Mouse (Mus musculus) cerebral cortex, adult 2 months (tissue): Measurements from ENCODE around the gene Ntn3.

Source experiments
- WGBS: fragments of 180-500 bp; shearing (Covaris S2); methylation state at CpG from one replicate; pipeline ENCODE4 v1.1.7; 2018; 5-methylcytosine and 5-hydroxymethylcytosine counted together

Gene Ntn3

DNA sequence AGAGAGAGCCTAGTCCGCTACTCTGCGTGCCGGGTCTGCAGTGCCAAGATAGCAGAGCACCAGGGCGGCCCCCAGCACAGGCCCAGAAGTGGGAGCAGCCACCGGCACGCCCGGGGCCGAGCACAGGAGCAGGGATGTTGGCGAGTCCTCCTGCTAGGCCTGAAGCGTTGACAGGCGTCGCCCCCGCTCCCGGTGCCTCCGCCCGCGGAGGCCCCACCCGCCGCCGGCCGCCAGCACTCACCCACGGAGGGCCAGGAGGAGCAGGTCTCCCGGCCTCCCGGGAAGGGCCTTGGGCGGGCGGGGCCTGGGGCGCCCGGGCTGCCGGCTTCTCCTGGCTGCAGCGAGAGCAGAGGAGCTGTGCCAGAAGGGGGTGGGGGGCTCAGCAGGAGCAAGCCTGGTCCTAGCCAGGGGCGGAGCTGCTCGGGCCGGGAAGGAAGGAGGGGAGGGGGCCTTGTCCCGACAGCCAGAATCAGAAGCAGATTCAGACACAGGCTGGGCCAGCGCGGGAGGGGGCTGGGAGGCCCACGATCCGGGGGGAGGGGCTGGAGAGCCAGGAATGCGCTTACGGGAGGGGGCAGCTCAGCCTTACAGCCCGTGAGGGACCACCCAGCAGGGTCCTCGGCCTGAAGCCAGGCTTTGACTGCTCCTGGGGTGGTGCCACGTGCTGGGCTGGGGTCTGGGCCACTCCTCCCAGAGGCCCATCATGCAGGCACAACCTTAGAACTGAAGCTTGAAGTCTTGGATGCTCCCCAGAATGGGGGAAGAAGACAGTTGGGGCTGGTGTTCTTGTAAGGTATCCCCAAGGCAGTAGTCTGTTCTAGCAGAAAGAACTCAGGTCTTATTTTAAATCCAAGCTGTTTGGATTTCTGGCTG, at the start of gene Ntn3:
Ntn3 (minus strand) TSS at position 489 of the 873 bp plus-strand sequence.
- 2% methylated on average over 43 of the region's 43 CpGs for WGBS

DNA sequence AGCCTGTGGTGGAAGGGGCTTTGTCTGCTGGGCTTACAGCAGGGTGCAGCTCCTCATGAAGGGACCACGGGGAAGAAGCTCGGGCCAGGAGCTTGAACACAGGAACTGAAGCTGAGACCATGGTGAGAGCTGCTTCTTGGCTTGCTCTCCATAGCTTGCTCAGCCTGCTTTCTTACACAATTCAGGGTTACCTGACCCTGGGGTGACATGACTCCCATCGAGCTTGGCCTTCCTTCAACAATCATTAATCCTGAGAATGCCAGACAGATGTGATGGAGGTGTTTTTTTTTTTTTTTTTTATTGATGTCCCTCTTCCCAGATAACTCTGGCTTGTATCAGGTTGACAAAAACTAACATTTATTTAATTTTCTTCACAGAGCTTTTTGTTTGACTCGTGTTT, 49.6 kb upstream of the Ntn3 start:
- 77% methylated on average over 4 of the region's 4 CpGs for WGBS

DNA sequence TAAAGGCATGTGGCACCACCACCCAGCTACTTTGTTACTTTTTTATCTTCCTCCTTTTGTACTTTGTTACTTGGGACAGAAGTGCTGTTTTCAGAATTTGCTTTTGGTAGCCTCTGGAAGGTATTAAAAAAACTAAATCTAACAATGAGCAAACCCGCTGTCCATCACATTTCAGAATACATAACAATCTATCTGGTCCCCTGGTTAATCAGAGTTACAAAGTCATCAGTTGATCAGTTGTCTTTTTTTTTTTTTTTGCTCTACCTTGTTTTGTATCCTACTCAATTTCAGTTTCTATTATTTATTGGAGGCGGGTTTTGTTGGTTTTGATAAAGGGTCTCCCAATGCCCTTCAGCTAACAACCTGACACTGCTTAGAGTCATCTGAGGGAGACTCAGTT, 43.0 kb upstream of the Ntn3 start:
- WGBS, result 97% methylated on average over 2 of the region's 2 CpGs

DNA sequence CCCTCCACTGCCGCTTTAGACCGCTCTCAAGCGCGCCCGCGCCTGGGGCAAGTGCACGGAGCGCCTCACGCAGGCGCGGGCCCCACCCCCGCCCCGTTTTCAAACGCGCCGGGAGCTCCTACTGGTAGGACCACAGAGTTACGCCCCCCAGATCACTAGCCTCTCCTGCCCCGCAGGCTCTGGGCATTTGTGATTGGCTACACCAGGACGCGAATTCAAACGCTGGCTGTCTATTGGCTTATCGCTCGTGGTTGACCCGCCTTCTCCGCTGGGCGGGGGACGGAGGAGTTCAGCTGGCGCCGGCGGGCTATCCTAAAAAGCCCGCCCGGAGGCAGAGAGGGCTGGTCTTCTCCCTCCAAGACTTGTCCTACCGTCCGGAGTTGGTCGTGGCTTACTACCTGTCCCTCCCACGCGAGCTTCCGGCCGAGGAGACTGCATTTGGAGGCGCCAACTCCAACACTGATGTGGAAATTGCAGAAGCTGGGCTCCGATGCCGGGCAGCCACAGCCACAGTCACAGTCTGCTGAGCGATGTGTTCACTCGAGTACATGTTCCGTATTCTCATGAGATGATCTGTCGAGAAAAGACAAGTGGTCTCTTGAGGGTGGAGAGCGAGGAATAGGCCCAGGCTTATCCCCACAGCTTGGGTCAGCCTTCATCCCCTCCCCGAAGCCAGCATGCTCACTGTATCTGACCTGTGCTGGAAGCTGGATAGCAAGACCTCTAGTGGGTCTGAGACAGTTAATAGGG, 42.2 kb upstream of the Ntn3 start, which contains the start of gene Ccnf:
Ccnf (minus strand) TSS at position 165 of the 750 bp plus-strand sequence.
- under 1% methylated on average over 48 of the region's 48 CpGs for WGBS

DNA sequence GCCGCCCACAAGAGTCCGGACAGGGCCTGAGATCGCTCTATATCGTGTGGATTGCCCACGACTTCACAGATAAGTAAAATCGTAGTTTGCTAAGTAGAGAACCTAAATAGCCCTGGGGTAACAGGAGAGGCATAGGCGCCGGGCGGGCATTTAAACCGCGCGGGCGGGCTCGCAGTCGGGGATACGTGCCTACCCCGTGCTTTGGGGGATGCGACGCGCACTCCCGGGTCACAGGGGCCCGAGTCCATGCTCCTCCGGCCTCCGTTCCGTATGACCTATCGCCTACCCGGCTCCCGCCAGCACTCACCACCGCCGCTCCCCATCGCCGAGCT, 41.6 kb upstream of the Ntn3 start:
- under 1% methylated on average over 32 of the region's 32 CpGs for WGBS

DNA sequence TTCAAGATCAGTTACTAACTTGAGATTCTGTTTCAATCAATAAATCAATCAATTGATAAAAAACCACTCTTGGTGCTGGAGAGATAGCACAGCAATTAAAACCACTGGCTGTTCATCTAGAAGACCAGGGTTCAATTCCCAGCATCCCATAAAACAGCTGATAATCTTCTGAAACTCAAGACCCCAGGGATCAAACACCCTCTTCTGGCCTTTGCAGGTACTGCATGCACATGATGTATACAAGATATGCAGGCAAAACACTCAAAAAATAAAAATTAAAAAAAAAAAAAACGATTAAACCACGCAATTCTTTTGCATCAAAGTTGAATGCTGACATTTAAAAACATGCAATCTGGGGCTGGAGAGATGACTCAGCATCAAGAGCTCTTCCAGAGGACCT, 39.3 kb upstream of the Ntn3 start:
- WGBS, result 95% methylated on average over 2 of the region's 2 CpGs

DNA sequence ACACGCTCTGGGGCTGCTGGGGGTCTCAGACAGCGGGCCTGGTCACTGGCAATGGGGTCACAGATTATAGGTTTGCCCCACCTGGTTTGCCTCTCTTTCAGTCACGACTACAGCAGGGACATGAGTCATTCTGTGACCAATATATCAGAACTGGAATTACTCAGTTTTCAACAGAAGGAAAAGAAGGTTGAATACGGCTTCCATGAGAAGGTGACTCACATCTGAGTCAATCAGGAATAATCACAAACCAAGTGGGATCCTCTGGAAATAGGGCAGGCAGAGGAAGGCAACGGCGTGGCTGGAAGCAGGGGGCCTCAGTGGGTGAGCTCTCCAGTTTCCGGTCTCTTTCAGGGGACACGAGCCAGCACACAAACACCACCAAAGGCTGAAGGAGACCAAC, 34.7 kb upstream of the Ntn3 start:
- WGBS, result 57% methylated on average over 8 of the region's 8 CpGs

DNA sequence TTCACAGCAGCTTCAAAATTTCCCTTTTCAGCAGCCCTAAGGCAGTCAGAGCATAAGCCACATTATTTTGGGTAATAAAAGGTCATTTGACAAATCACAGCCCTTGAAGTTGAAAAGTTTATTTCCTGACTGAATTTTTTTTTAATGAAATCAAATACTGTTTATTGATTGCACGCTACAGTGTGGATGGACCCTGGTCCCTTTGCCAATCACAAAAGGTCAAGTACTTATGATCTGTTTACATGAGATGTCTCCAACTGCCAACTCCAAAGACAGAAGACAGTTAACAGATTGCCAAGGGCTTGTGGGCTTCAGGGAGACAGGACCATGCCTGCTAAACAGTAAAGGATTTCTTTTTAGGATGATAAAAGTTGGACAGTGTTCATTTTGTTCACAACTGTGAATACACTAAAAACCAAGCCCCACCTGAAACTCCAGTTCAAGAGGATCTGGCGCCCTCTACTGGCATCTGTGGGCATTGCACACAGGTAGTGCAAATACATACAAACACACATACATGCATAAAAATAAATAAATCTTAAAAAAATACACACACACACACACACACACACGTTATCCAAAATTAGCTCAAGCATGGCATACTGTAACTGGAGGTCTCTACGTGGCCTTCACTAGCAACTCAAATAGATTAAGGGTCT, 34.1 kb upstream of the Ntn3 start:
- 85% methylated on average over 4 of the region's 4 CpGs for WGBS

DNA sequence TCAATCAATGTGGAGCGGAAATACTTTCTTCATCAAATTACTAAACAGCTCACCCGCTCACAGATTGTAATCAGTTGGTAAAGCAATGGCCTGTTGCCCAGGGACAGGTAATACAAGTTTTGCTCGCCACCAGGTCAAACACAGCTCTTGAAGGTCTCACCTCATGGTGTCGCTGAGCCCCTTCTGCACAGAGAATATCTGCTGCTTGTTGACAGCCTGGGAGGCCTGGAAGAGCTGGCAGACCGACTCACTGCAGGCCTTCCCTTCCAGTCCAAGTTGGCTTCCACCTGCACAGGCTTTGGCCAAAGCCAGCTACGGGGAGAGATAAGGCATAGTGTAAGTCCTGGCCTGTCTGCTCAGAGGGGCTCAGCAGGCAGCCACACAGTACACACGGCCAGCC, 27.6 kb upstream of the Ntn3 start:
- 93% methylated on average over 7 of the region's 7 CpGs for WGBS

DNA sequence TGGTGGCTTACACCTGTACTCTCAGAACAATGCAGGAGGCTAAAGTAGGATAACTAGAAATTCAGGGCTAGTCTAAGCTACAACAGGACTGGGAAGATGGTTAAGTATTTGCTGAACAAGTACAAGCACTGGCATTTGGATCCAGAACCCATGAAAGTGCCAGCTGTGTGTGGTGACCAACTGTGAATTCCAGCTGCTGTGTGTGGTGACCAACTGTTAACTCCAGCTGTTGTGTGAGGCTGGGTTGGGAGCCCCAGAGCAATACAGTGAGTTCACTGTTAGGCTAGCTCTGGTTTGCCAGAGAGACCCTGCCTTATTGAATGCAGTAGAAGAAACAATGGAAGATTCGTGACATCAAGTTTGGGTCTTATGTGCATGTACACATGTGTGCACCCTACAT, 27.1 kb upstream of the Ntn3 start:
- WGBS, result 90% methylated on average over 1 of the region's 1 CpGs

DNA sequence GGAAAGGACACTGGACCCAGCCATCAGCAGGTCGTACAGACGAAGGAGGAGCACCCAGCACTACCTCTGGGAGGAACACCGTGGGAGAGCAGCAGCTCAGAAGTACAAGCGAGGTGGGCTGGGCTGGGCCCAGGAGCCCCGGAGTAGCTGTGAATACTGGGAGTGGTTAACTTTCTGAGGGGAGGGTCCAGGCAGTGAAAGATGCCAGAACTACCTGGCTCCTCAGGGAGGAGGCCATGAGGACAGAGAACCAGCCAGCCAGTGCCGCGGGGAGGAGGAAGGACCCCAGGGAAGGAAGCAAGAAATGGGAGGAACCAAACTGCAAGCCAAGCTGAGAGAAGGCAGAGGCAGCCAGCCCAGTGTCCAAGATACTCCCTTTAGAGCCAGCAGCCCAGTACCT, 18.6 kb upstream of the Ntn3 start:
- WGBS, result 91% methylated on average over 7 of the region's 7 CpGs

DNA sequence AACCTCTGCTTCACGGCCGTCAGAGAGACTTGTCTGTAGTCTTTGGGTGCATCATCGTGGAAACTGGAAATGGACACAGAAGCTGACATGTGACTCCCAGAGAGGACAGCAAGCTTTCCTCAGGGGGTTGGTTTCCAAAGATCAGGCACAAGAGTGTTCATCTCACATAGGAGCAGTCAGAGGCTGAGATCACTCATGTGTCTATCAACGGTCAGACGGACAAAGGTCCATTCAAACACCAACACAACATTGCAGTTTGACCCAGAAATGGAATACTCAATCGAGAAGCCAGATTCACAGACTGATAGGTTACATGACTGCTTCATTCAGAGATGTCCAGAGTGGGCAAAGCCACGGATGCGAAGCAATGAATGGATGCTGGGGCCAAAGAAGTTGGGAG, 17.4 kb upstream of the Ntn3 start:
- 81% methylated on average over 8 of the region's 8 CpGs for whole genome bisulfite sequencing

DNA sequence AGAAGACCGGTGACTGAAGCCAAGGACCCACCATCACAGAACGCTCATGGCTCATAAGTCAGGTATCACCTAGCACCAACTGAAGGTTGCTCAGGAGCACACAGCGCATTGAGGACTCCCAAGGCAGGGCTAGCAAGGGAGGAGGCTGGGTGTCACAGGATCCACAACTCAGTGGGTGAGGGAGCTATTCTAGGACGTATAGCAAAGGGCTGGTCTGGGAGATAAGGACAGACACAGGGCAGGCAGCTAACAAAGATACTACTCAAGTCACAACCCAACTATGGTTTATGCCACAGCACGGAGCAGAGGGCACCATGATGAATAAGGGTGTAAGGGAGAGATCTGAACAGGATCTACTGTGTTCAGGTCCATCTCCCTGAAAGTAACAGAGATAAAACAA, 16.5 kb upstream of the Ntn3 start:
- 91% methylated on average over 5 of the region's 5 CpGs for WGBS

DNA sequence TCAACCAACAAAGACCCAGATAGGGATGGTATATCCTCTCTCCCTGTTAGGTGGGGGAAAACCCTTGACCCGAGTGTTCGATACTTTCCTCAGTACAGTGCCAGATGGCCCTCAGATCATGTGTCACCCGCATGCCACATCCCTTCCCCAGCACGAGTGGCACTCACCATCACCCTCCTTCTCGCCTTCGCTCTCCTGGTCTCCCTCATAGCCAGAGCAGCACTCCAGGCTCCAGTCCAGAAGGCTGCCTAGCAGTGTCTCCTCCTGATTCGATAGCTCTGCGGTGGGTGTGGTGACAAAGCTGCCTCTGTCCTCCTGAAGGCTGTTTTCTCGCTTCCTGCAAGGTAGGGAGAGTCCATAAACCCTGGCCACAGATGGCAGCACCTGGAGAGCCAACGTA, 15.4 kb upstream of the Ntn3 start:
- WGBS, result 88% methylated on average over 10 of the region's 10 CpGs

DNA sequence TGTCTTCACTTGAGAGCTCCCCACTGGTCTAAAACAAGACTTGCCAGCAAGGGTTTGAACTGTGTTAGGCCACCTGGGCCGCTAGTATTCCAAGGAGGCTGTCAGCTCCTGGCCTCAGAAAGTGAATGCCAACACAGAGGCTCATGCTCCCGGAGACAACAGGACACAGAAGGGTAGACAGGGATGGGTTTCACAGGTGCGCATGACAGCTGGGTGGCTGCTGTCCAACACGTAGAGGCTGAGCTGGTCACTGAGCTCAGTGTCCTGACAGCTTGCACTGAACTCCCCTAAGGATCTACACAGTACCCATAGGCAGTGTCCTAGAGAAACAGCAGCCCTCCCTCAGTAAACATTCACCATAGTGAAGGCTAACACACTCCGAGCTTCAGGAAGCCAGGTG, 14.2 kb upstream of the Ntn3 start:
- 89% methylated on average over 5 of the region's 5 CpGs for WGBS

DNA sequence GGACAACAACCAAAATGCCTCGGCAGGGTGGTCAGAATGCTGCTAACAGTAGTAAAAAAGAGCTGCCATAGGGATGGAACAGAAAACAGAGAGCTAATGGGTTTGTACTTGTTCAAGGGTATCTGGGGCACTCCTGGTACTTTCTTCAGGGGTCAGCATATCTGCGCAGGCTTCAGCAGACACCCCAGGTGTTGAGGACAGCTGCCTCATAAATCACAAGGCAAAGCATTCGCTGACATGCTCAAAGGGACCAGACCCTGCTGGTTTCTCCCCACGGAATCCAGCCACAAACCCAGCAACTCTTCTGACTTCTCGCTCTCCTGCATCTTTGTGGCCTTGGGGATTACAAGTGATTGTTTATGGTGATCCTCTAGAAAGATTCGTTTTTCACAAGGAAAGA, 13.3 kb upstream of the Ntn3 start:
- WGBS, result 85% methylated on average over 6 of the region's 6 CpGs

DNA sequence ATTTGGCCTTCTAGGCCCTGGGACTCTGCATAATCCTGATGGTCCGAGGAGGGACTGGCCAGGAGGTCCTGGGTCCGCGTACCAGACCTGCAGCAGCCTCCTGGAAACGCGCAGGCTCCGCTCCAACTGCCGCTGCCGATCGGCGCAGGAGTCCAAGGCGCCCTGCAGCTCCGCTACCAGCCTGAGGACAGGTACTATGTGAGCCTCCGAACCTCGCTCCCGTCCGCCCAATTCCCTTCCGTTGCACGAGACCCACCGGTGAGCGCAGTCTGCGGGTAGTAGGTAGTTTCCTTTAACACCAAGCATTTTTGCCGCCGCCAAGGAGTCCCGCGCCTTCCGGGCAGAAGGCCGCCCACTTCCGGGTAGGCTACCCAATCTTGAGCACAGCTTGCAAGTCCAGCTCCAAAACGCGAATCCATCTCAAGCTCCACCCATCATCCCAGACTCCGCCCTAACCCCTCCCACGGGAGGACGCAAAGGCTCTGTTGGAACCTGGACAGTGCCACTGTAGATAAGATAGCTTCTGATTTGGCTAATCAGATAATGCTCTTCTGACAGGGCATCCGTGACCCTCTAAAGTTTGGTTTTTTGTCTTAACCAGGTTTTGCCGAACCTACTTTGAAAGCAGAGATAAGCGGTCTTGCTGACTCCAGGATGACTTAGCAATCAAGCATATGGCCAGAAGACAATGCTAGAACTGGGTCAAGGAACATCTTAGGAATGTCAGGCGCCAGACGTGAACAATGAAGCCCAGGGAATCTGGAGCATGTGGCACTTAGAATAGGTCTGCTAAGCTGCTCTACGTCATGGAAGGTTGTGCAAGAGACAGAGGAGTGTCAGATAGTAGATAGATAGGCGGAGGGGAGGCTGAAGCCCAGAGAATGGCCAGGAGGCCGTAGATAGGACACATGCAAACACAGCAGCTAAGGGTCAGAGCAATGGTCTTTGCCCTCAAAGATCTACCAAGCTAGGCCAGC, 11.4 kb upstream of the Ntn3 start, which contains the start of gene Tedc2:
Tedc2 (minus strand) TSS at position 417 of the 977 bp plus-strand sequence.
- WGBS, result 5% methylated on average over 41 of the region's 41 CpGs

DNA sequence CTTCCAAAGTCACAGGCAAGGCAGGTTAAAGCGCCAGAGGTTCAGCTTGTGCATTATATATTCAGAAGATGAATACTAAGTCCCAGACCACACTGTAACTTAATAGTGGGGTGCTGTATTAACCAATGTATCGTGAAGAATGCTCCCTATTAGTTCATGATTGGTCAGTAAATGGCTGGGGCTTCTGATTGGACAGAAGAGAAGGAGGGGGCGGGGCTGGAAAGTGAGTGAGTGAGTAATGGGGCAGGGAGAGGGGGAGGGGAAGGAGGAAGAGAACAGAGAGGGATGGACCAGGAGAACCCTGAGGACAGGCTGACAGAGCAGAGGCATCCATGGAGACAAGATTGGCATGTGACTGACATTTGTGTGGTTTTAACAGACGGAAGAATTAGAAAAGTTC, 7.5 kb upstream of the Ntn3 start:
- 84% methylated on average over 4 of the region's 4 CpGs for WGBS

DNA sequence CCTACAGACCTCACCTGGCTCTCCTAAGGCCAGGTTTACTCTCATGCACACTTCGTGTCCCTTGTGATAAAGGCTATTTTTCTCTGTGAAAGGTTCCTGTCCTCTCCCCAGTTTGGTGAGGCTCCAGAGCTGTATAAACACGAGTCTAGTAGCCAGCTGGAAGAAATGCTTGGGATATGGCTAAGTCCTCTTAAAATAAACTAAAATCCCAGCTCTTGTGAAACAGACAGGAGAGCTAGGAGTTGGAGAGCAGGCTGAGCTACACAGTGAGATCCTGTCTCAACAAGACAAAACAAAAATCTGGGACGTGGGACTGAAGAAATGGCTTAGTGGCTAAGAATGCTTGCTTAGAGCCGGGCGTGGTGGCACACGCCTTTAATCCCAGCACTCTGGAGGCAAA, 3.9 kb upstream of the Ntn3 start:
- 43% methylated on average over 6 of the region's 6 CpGs for WGBS

DNA sequence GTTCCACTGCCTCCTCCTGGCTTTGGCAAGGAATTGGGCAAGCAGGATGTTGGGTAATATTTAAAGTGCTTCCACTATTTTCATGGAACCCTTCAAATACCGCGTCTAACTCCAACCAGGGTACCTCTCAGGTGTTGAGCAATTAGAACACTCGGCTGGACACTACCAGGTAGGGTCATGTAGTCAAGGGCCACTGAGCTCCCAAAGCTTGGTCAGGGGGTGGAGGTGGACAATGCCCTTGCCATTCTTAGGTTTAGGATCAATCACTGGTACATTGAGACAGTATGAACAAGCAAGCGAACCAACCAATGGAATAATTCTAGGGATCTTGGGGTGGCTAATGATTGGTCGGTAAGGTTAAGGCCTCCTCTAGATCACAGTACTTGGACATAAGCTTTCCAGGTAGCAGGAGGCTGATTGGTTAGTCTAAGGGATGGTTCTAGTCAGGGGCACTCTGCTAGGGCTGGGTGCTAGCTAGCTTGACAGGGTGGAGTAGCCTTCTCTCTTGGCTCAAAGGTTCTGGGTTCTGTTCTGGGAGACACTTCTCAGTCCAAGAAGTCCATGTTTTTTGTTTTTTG, 3.2 kb upstream of the Ntn3 start:
- WGBS, result 37% methylated on average over 5 of the region's 5 CpGs
